Mouse (Mus musculus): Measurements from ENCODE around the gene Hoxc13. TPM values are rescaled to one million over a fixed set of nuclear protein-coding genes. Genes with fewer than 3 reads are reported as not detected.

The Hoxc13 gene
- not detected in 2 replicates for polyA plus RNA-seq (2012; rRNA removed; ENCODE audit: low replicate concordance)

DNA sequence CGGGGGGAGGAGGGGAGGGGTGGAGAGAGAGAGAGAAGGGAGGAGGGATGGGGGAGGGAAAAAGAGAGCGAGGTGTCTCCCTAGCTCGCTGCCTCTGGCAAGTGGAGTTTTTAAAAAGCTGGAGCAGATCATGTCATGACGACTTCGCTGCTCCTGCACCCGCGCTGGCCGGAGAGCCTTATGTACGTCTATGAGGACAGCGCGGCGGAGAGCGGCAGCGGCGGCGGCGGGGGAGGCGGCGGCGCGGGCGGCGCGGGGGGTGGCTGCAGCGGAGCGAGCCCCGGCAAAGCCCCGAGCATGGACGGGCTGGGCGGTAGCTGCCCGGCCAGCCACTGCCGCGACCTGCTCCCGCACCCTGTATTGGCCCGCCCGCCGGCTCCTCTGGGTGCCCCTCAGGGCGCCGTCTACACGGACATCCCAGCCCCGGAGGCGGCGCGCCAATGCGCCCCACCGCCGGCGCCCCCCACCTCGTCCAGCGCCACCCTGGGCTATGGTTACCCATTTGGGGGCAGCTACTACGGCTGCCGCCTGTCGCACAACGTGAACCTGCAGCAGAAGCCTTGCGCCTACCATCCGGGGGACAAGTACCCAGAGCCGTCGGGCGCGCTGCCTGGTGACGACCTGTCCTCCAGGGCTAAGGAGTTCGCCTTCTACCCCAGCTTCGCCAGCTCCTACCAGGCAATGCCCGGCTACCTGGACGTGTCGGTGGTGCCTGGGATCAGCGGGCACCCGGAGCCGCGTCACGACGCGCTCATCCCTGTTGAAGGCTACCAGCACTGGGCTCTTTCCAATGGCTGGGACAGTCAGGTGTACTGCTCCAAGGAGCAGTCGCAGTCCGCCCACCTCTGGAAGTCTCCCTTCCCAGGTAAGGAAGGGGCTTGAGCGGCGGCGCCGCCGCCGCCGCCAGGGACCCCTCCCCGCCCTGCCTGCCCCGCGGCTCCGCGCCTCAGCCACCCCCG is at the start of gene Hoxc13:
Hoxc13 (plus strand) TSS at position 51 of the 959 bp plus-strand sequence.

GRCm38 (mm10) chr15:102936279-102936972 is 15.5 kb downstream of the Hoxc13 start, which contains the start of gene Hoxc12:
TSS of gene Hoxc12 (plus strand) at chr15:102936757.

GRCm38 (mm10) chr15:102954192-102955006 is 33.5 kb downstream of the Hoxc13 start, which contains the start of gene Hoxc11:
TSS of gene Hoxc11 (plus strand) at chr15:102954427.

DNA sequence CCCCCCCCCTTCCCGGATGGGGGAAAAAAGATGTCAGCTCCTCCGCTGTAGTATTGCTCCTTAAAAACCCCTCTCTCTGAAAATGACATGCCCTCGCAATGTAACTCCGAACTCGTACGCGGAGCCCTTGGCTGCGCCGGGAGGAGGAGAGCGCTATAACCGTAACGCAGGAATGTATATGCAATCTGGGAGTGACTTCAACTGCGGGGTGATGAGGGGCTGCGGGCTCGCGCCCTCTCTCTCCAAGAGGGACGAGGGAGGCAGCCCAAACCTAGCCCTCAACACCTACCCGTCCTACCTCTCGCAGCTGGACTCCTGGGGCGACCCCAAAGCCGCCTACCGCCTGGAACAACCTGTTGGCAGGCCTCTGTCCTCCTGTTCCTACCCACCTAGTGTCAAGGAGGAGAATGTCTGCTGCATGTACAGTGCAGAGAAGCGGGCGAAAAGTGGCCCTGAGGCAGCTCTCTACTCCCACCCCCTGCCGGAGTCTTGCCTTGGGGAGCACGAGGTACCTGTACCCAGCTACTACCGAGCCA is 45.9 kb downstream of the Hoxc13 start, which contains the start of gene Hoxc10:
Hoxc10 (plus strand) TSS at position 21 of the 536 bp plus-strand sequence.

DNA sequence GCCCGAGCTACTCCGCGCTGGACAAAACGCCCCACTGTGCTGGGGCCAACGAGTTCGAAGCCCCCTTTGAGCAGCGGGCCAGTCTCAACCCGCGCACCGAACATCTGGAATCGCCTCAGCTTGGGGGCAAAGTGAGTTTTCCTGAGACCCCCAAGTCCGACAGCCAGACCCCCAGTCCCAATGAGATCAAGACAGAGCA is 46.3 kb downstream of the Hoxc13 start, which contains the start of gene Hoxc5:
Hoxc5 (plus strand) TSS at position 132 of the 199 bp plus-strand sequence.

GRCm38 (mm10) chr15:102976171-102976570 is 55.3 kb downstream of the Hoxc13 start, which contains the start of gene Hoxc9:
TSS of gene Hoxc9 (plus strand) at chr15:102976439.

Other genes with a start within 250 kb of the Hoxc13 start
- 248 and 411 TPM in 2 replicates for gene Atp5g2, start 248.8 kb upstream of the Hoxc13 start, polyA plus RNA-seq (2012; rRNA removed; ENCODE audit: low replicate concordance)
- gene Calcoco1, start 198.9 kb upstream of the Hoxc13 start, polyA plus RNA-seq (2012; rRNA removed; ENCODE audit: low replicate concordance) = 76.5 and 77.4 TPM in 2 replicates
- gene Hoxc12, start 15.7 kb downstream of the Hoxc13 start, polyA plus RNA-seq (2012; rRNA removed; ENCODE audit: low replicate concordance) = not detected in 2 replicates
- gene Hoxc11, start 33.3 kb downstream of the Hoxc13 start, polyA plus RNA-seq (2012; rRNA removed; ENCODE audit: low replicate concordance) = 0.89 and 2.2 TPM in 2 replicates
- gene Hoxc10, start 45.7 kb downstream of the Hoxc13 start, polyA plus RNA-seq (2012; rRNA removed; ENCODE audit: low replicate concordance) = 7.2 and 24.5 TPM in 2 replicates
- 4.7 and 14.5 TPM in 2 replicates for gene Hoxc5, start 46.3 kb downstream of the Hoxc13 start, polyA plus RNA-seq (2012; rRNA removed; ENCODE audit: low replicate concordance)
- gene Hoxc9, start 55.3 kb downstream of the Hoxc13 start, polyA plus RNA-seq (2012; rRNA removed; ENCODE audit: low replicate concordance) = 3.5 and 6.2 TPM in 2 replicates
- gene Hoxc8, start 69.5 kb downstream of the Hoxc13 start, polyA plus RNA-seq (2012; rRNA removed; ENCODE audit: low replicate concordance) = 8.0 and 35.1 TPM in 2 replicates
- gene Hoxc6, start 77.2 kb downstream of the Hoxc13 start, polyA plus RNA-seq (2012; rRNA removed; ENCODE audit: low replicate concordance) = 17.5 and 41.7 TPM in 2 replicates
- 2.0 and 3.9 TPM in 2 replicates for gene Hoxc4, start 97.8 kb downstream of the Hoxc13 start, polyA plus RNA-seq (2012; rRNA removed; ENCODE audit: low replicate concordance)
- gene Smug1, start 246.0 kb downstream of the Hoxc13 start, polyA plus RNA-seq (2012; rRNA removed; ENCODE audit: low replicate concordance) = 18.0 and 24.1 TPM in 2 replicates